Mouse (Mus musculus): ENCODE data around the gene Gabrb2. TPM values are rescaled to one million over a fixed set of nuclear protein-coding genes. Genes with fewer than 3 reads are reported as not detected.

Gene Gabrb2
- 0.22 TPM for polyA plus RNA-seq (2014; fragmentation: Illumina TruSeq; extraction: RNeasy Lipid Tissue Mini Kit (QIAGEN cat#74804); ENCODE audit: low read depth, low replicate concordance)

GRCm38 (mm10) chr11:42418996-42419782 lies at the start of gene Gabrb2:
TSS of gene Gabrb2 (plus strand) at chr11:42419757.

Other genes with a start within 250 kb of the Gabrb2 start
- 4.3 TPM for gene Gabra1, start 236.8 kb upstream of the Gabrb2 start, polyA plus RNA-seq (2014; fragmentation: Illumina TruSeq; extraction: RNeasy Lipid Tissue Mini Kit (QIAGEN cat#74804); ENCODE audit: low read depth, low replicate concordance)
- gene Gabra6, start 98.7 kb upstream of the Gabrb2 start, polyA plus RNA-seq (2014; fragmentation: Illumina TruSeq; extraction: RNeasy Lipid Tissue Mini Kit (QIAGEN cat#74804); ENCODE audit: low read depth, low replicate concordance) = not detected

All from testis, adult 10 weeks (tissue).